Mouse (Mus musculus) spleen, postnatal 14 days (tissue): ENCODE results near the gene Pkn3.
"Not testable (repeated sequence)": the region's sequence is repeated elsewhere in the genome, so short reads cannot be mapped to it uniquely, and the experiment has no call there.

Experiments used
- DNase-seq, 2 experiments: peaks; one replicate each; pipeline ENCODE4 v3.0.0; 2021 to 2022; ENCODE audit warnings: low spot score in 2 of 2

The Pkn3 gene

DNA sequence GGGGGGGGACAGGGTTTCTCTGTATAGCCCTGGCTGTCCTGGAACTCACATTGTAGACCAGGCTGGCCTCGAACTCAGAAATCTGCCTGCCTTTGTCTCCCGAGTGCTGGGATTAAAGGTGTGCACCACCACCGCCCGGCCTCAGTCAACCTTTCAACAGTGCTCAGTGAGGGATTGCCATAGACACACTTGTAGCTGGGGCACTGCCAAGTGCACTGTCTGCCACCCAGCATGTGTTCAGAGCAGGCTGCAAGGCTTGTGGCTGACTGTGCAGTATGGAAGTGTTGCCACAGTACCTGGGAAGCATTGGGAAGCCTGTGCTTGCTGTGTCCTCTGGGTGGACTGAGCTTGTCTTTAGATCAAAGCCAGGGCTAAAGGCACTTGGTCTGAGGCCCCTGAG is 62.5 kb downstream of the Pkn3 start:
- DNase-seq: not testable (repeated sequence)
